Comparison of ENCODE assay signal across 21 mouse cellular contexts in genomic region chr10:85366876-85367275, GRCm38 (mm10). TPM values are rescaled to one million over a fixed set of nuclear protein-coding genes. Genes with fewer than 3 reads are reported as not detected.
DNase-seq lines count a peak whose midpoint lies in the region; ATAC-seq lines count a peak whose summit lies in the region.
"Had no signal": no experiment of that assay in that cellular context is flagged by ENCODE, and none has a peak within 500 bp of the region (broad histone marks: within the 10 kb centered on the region; RNA-seq: fewer than 3 reads in every experiment).

No protein-coding gene starts in this region.

- H3K9ac ChIP-seq in embryonic facial prominence, embryonic 14.5 days (ENCODE audit: low read depth, low read length) = no peak overlapping the region
- no peak overlapping the region for H3K9ac ChIP-seq in stomach, embryonic 16.5 days (ENCODE audit: low read length)
- H3K9ac ChIP-seq in hindbrain, embryonic 14.5 days = no peak overlapping the region
- H3K9ac ChIP-seq: embryonic facial prominence, embryonic 13.5 days; heart, embryonic 13.5 days; hindbrain, embryonic 12.5 days had no signal

- DNase-seq in adrenal gland, adult (ENCODE audit: inconsistent age in 2 of 2, low spot score in 1 of 2) = peak; percentile 31 to 85
- no peak for DNase-seq in adrenal gland, adult 8-10 months
- DNase-seq in urinary bladder, postnatal 14 days (ENCODE audit: low spot score) = peak; percentile 38
- DNase-seq in urinary bladder, postnatal 4 days (ENCODE audit: low spot score in 2 of 2) = no peak
- DNase-seq in embryonic facial prominence, embryonic 14.5 days (ENCODE audit: low spot score) = peak; percentile 38
- DNase-seq in hindbrain, embryonic 14.5 days (ENCODE audit: low spot score) = no peak
- no peak for DNase-seq in layer of hippocampus, adult 9-10 months (ENCODE audit: low spot score)
- DNase-seq: cerebellum, adult 11-12 months; cerebellum, adult 9-10 months; cerebellum, postnatal 25 days; gastrocnemius, postnatal 36 days; heart, adult 11 months; heart, postnatal 36 days had no signal

- H3K4me2 ChIP-seq in embryonic facial prominence, embryonic 14.5 days (ENCODE audit: low read depth, low read length) = no peak overlapping the region
- no peak overlapping the region for H3K4me2 ChIP-seq in stomach, embryonic 16.5 days (ENCODE audit: low read depth, low read length)
- H3K4me2 ChIP-seq in hindbrain, embryonic 14.5 days (replicated peaks) = no peak overlapping the region
- H3K4me2 ChIP-seq: embryonic facial prominence, embryonic 13.5 days; heart, embryonic 13.5 days; hindbrain, embryonic 12.5 days had no signal

- ATAC-seq in embryonic facial prominence, embryonic 14.5 days (ENCODE audit: low read depth) = no peak
- ATAC-seq in stomach, embryonic 16.5 days (ENCODE audit: insufficient read depth, low FRiP score) = 0 out of 2 replicates have a peak, but pooled peaks have one; percentile 33
- ATAC-seq in hindbrain, embryonic 14.5 days (ENCODE audit: low FRiP score) = no peak
- ATAC-seq: forebrain, embryonic 14.5 days; hindbrain, postnatal 0 days had no signal

- no peaks in the 10 kb centered on the region for H3K4me1 ChIP-seq in embryonic facial prominence, embryonic 14.5 days (ENCODE audit: control insufficient read depth, insufficient read depth, low read length)
- no peaks in the 10 kb centered on the region for H3K4me1 ChIP-seq in stomach, embryonic 16.5 days (ENCODE audit: control insufficient read depth, insufficient read depth, low read length)
- 0 out of 2 replicates have a peak, but pooled peaks cover 6% of the 10 kb centered on the region for H3K4me1 ChIP-seq in hindbrain, embryonic 14.5 days (replicated peaks; ENCODE audit: control insufficient read depth, insufficient read depth, low read length)
- H3K4me1 ChIP-seq: embryonic facial prominence, embryonic 13.5 days; forebrain, embryonic 10.5 days; heart, embryonic 13.5 days had no signal

- no peaks in the 10 kb centered on the region for H3K9me3 ChIP-seq in embryonic facial prominence, embryonic 14.5 days (ENCODE audit: control insufficient read depth, low read length)
- no peaks in the 10 kb centered on the region for H3K9me3 ChIP-seq in stomach, embryonic 16.5 days (replicated peaks; ENCODE audit: control insufficient read depth, low read length)
- H3K9me3 ChIP-seq in hindbrain, embryonic 14.5 days (ENCODE audit: control insufficient read depth, low read length) = no peaks in the 10 kb centered on the region
- H3K9me3 ChIP-seq: embryonic facial prominence, embryonic 13.5 days; forebrain, embryonic 10.5 days; heart, embryonic 13.5 days; hindbrain, embryonic 12.5 days had no signal

- WGBS in embryonic facial prominence, embryonic 14.5 days = 80% methylated on average over 10 of the region's 10 CpGs
- WGBS in stomach, embryonic 16.5 days = 60% methylated on average over 10 of the region's 10 CpGs
- 88% methylated on average over 10 of the region's 10 CpGs for WGBS in hindbrain, embryonic 14.5 days

- no peaks in the 10 kb centered on the region for H3K36me3 ChIP-seq in embryonic facial prominence, embryonic 14.5 days (ENCODE audit: control insufficient read depth, insufficient read depth, low read length)
- H3K36me3 ChIP-seq in stomach, embryonic 16.5 days (ENCODE audit: control insufficient read depth, insufficient read depth, low read length) = no peaks in the 10 kb centered on the region
- H3K36me3 ChIP-seq in hindbrain, embryonic 14.5 days (replicated peaks; ENCODE audit: control insufficient read depth, insufficient read depth) = no peaks in the 10 kb centered on the region
- H3K36me3 ChIP-seq: embryonic facial prominence, embryonic 13.5 days; forebrain, embryonic 10.5 days; heart, embryonic 13.5 days; hindbrain, embryonic 12.5 days had no signal

- no peak overlapping the region for H3K27ac ChIP-seq in embryonic facial prominence, embryonic 14.5 days (replicated peaks; ENCODE audit: low read depth, low read length)
- no peak overlapping the region for H3K27ac ChIP-seq in stomach, embryonic 16.5 days (ENCODE audit: low read length)
- H3K27ac ChIP-seq in hindbrain, embryonic 14.5 days = no peak overlapping the region
- H3K27ac ChIP-seq: embryonic facial prominence, embryonic 13.5 days; forebrain, embryonic 10.5 days; heart, embryonic 13.5 days; hindbrain, embryonic 12.5 days; hindbrain, postnatal 0 days had no signal

- no peak overlapping the region for H3K4me3 ChIP-seq in embryonic facial prominence, embryonic 14.5 days (ENCODE audit: low read depth, low read length)
- H3K4me3 ChIP-seq in stomach, embryonic 16.5 days (replicated peaks; ENCODE audit: low read length) = no peak overlapping the region
- no peak overlapping the region for H3K4me3 ChIP-seq in hindbrain, embryonic 14.5 days (replicated peaks; ENCODE audit: low read length)
- H3K4me3 ChIP-seq: embryonic facial prominence, embryonic 13.5 days; forebrain, embryonic 10.5 days; heart, embryonic 13.5 days; hindbrain, embryonic 12.5 days had no signal

- H3K27me3 ChIP-seq in embryonic facial prominence, embryonic 14.5 days (replicated peaks; ENCODE audit: control insufficient read depth, insufficient read depth, low read length) = no peaks in the 10 kb centered on the region
- no peaks in the 10 kb centered on the region for H3K27me3 ChIP-seq in stomach, embryonic 16.5 days (ENCODE audit: control insufficient read depth, insufficient read depth, low read length)
- no peaks in the 10 kb centered on the region for H3K27me3 ChIP-seq in hindbrain, embryonic 14.5 days (ENCODE audit: control insufficient read depth, insufficient read depth, low read length)
- H3K27me3 ChIP-seq: CH12.LX; heart, embryonic 13.5 days; hindbrain, embryonic 12.5 days had no signal

RNA-seq across cellular contexts. Expression of gene Btbd11, which starts 19.7 kb away (rescaled TPM):
- total RNA-seq in adrenal gland, adult 8-10 months (2022) = 10 to 100 TPM in 2 of 4 experiments, 1 to 10 TPM in 2; 6.7 to 17.5 (median 12.3) TPM
- 5.0 and 5.8 TPM in 2 replicates for polyA plus RNA-seq in embryonic facial prominence, embryonic 14.5 days (2014; fragmentation: Nextera tagmentation; extraction: Ambion mirVana)
- 1.9 and 2.8 TPM in 2 replicates for polyA plus RNA-seq in stomach, embryonic 16.5 days (2015; fragmentation: Nextera tagmentation; extraction: Ambion mirVana)
- 28.7 and 32.0 TPM in 2 replicates for polyA plus RNA-seq in hindbrain, embryonic 14.5 days (2014; fragmentation: Nextera tagmentation; extraction: Ambion mirVana)

Comparison
In these comparisons a context has a peak if more than half of its experiments do, and no peak if none do; other contexts are left out.
1. DNase-seq: peak in adrenal gland, adult (2 of 2), urinary bladder, postnatal 14 days (single experiment) and embryonic facial prominence, embryonic 14.5 days (single experiment); none in adrenal gland, adult 8-10 months (single experiment), urinary bladder, postnatal 4 days (0 of 2), hindbrain, embryonic 14.5 days (single experiment) and layer of hippocampus, adult 9-10 months (single experiment).